Mouse (Mus musculus) kidney, postnatal 0 days (tissue): Measurements from ENCODE around the gene Slc22a15. TPM values are rescaled to one million over a fixed set of nuclear protein-coding genes. Genes with fewer than 3 reads are reported as not detected.

ENCODE experiments used
- ATAC-seq: fragments of 200-750 bp; cut with Nextera tagmentation; replicated peaks from 2 replicates; pipeline ENCODE4 v1.8.0; 2017; ENCODE audit warnings: low read depth, moderate number of reproducible peaks, moderate TSS enrichment, moderate library complexity; ENCODE audit not compliant: low FRiP score
- DNase-seq: peaks from one replicate; pipeline ENCODE4 v3.0.0-alpha.2; 2016; ENCODE audit warnings: low spot score
- H3K27ac ChIP-seq: fragments of 300-500 bp; sonication (generic); 2 replicates; pipeline ENCODE4 v1.5.1; 2014; ENCODE audit warnings: mild to moderate bottlenecking
- H3K27me3 ChIP-seq: fragments of 300-500 bp; sonication (generic); 2 replicates; pipeline ENCODE4 v1.6.1; 2014; ENCODE audit warnings: low read length, mixed read lengths; ENCODE audit not compliant: insufficient read depth
- H3K36me3 ChIP-seq: fragments of 300-500 bp; sonication (generic); 2 replicates; pipeline ENCODE4 v1.6.1; 2014; ENCODE audit warnings: low read length, mixed read lengths; ENCODE audit not compliant: insufficient read depth
- H3K4me1 ChIP-seq: fragments of 300-500 bp; sonication (generic); replicated peaks from 2 replicates; pipeline ENCODE4 v1.6.1; 2014; ENCODE audit warnings: antibody characterized with exemption, low read length, mixed read lengths; ENCODE audit not compliant: insufficient read depth
- H3K4me2 ChIP-seq: fragments of 300-500 bp; sonication (generic); 2 replicates; pipeline ENCODE4 v1.6.1; 2014; ENCODE audit warnings: mild to moderate bottlenecking, low read length, moderate library complexity, mixed read lengths
- H3K4me3 ChIP-seq: fragments of 300-500 bp; sonication (generic); replicated peaks from 2 replicates; pipeline ENCODE4 v1.5.1; 2014; ENCODE audit warnings: low read depth, low read length
- H3K9ac ChIP-seq: fragments of 300-500 bp; sonication (generic); 2 replicates; pipeline ENCODE4 v1.6.1; 2014; ENCODE audit warnings: low read depth, low read length
- H3K9me3 ChIP-seq: fragments of 300-500 bp; sonication (generic); replicated peaks from 2 replicates; pipeline ENCODE4 v1.6.1; 2016; ENCODE audit warnings: low read length, inconsistent platforms, mixed read lengths
- CTCF ChIP-seq: IDR thresholded peaks from 2 replicates; pipeline ENCODE4 v1.5.1; 2016; ENCODE audit warnings: antibody characterized with exemption, low read depth, mild to moderate bottlenecking, moderate library complexity
- WGBS: fragments of 180-500 bp; shearing (Covaris S2); extraction: QIAGEN DNeasy Blood & Tissue Kit; methylation state at CpG from one replicate; pipeline ENCODE4 v1.1.7; 2014; 5-methylcytosine and 5-hydroxymethylcytosine counted together
- polyA plus RNA-seq: library from polyadenylated mRNA; unstranded; fragments of >200 nt; fragmentation: Nextera tagmentation; extraction: Ambion mirVana; gene quantifications from 2 replicates; pipeline ENCODE4 v1.2.1, GENCODE M21; 2015

Gene Slc22a15
- polyA plus RNA-seq, 1 experiment from 2014 or later: 3.7 TPM

DNA sequence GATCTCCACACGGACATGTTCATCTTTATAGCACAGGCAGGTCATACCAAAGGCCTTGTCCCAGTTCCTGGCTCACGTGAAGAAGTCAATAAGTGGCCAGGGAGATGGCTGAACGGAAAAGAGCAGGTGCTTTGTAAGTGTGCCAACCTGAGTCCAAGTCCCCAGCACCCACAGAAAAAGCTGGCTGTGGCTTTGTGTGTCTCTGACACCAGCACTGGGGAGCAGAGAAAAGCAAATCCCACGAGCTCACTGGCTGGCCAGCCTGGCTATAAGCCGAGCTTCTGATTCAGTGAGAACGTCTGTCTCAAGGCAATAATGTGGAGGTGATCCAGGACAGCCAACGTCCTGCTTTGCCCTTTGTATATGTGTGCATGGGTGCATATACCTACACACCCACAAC lies 29.3 kb upstream of the Slc22a15 start:
- no peak overlapping the region for H3K4me3 ChIP-seq
- ATAC-seq (no peak), DNase-seq (no peak)
- no peaks in the 10 kb centered on the region for H3K4me1 ChIP-seq
- no peak overlapping the region for H3K27ac ChIP-seq
- no peak overlapping the region for H3K9ac ChIP-seq
- no peak overlapping the region for H3K4me2 ChIP-seq
- WGBS: 64% methylated on average over 7 of the region's 7 CpGs
- H3K9me3 ChIP-seq: no peaks in the 10 kb centered on the region
- H3K27me3 ChIP-seq: no peaks in the 10 kb centered on the region
- H3K36me3 ChIP-seq: no peaks in the 10 kb centered on the region
- no peak for TF ChIP-seq CTCF

DNA sequence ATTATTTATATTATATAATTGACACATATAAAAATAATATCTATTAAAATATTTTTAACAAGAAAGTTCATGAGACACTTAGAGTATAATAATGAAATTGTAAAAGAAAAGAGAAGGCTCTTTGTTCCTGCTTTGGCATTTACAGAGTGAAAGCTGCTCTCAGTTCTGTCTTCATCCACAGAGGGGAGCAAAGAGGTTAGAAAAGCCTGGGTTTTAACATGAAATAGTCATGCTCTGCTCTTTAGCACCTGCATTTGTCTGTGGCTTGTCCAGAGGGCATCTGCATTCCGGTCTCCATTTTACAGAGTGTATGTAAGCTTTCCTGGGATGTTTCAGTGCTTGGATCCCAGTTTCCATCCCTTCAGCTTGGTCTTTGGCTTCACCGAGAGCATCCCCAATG lies 28.3 kb upstream of the Slc22a15 start:
- TF ChIP-seq CTCF: no peak

DNA sequence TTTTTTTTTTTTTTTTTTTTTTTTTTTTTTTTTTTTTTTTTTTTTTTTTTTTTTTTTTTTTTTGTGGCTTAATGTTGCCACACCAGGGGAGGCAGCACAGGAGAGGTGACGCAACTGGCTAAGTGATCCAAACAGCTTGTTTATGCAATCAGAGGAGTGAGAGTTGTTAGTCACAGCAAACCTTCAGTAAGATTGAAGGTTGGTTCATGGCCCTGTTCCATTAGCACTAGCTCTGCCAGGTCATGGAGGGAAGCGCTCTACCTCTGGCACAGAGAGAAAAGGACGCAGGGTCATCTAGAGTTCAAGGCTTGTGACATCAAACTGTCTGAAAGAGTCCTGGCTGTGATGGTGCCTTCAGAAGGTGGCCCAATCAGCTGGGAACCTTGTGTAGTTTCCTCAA lies 24.3 kb upstream of the Slc22a15 start:
- DNase-seq (no peak), ATAC-seq (no peak)
- no peak for TF ChIP-seq CTCF
- no peak overlapping the region for H3K4me3 ChIP-seq
- H3K4me2 ChIP-seq: no peak overlapping the region
- no peaks in the 10 kb centered on the region for H3K4me1 ChIP-seq
- no peak overlapping the region for H3K9ac ChIP-seq
- H3K9me3 ChIP-seq: no peaks in the 10 kb centered on the region
- no peaks in the 10 kb centered on the region for H3K27me3 ChIP-seq
- H3K36me3 ChIP-seq: no peaks in the 10 kb centered on the region
- H3K27ac ChIP-seq: no peak overlapping the region
- WGBS: 46% methylated on average over 3 of the region's 3 CpGs

More for the DNA sequence above, 28.3 kb upstream of the Slc22a15 start:
- Histone ChIP-seq H3K4me2 (no peak overlapping the region), H3K27ac (no peak overlapping the region), H3K9me3 (no peaks in the 10 kb centered on the region), H3K4me1 (no peaks in the 10 kb centered on the region), H3K27me3 (no peaks in the 10 kb centered on the region), H3K9ac (no peak overlapping the region), H3K4me3 (no peak overlapping the region), H3K36me3 (no peaks in the 10 kb centered on the region)
- no peak for ATAC-seq
- WGBS: 90% methylated on average over 2 of the region's 2 CpGs
- no peak for DNase-seq

DNA sequence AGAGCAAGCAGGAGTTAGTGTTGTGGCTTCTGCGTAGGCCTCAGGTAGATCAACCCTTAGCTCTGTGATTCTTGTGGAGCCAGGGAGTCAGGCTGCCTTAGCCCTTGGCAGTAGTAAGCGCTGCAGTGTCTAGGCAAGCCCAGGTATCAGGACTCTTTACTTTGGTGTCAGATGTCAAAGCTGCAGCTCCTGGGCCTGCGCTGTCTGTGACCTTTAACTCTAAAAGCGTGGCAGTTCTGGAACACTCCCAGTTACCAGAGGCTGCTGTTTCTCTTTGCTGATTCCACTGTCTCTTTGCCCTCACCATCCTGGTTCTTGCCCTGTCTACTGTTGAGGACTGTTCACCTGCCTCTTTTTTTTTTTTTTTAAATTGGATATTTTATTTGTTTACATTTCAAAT lies 23.0 kb upstream of the Slc22a15 start:
- no peaks in the 10 kb centered on the region for H3K36me3 ChIP-seq
- H3K9ac ChIP-seq: no peak overlapping the region
- no peaks in the 10 kb centered on the region for H3K9me3 ChIP-seq
- H3K27ac ChIP-seq: no peak overlapping the region
- no peaks in the 10 kb centered on the region for H3K27me3 ChIP-seq
- H3K4me2 ChIP-seq: no peak overlapping the region
- DNase-seq: no peak
- no peak for TF ChIP-seq CTCF
- ATAC-seq: no peak
- no peak overlapping the region for H3K4me3 ChIP-seq
- 49% methylated on average over 4 of the region's 4 CpGs for WGBS
- no peaks in the 10 kb centered on the region for H3K4me1 ChIP-seq

DNA sequence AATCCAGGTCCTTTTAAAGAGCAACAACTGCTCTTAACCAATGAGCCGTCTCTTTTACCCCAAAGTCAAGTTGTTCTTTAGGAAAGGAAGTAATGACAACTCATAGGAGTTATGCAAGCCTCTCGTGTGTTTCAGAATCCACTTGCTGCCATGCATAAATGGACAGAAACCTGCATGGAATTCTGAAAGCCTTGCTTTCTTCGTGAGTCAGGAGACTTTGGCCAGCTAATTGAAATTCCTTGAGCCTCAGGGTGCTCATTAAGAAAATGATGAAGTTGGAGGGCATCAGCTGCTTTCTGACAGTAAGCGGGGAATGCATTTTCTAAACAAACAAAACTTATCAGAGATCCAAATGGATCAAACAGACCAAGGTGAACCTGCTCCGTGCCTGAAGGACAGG lies 21.0 kb upstream of the Slc22a15 start:
- TF ChIP-seq CTCF: no peak
- WGBS: 69% methylated on average over 5 of the region's 5 CpGs
- ATAC-seq: no peak

DNA sequence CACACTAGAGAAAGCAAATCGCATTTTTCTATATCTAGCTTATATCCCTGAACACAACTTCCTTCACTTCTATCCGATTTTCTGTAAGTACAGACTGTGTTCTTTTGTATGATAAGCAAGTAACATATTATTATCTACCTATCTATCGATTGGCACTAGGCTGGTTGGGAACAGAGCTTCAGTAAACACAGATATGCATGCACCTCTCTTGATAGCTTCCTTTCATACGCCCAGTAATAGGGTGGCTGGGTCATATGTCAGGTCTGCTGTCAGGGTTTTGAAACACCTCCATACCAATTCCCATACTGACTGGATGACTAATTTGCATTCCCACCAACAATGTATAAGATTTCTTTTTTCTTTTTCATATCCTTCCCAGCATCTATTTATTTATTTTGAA lies 16.2 kb upstream of the Slc22a15 start:
- no peaks in the 10 kb centered on the region for H3K27me3 ChIP-seq
- no peak for TF ChIP-seq CTCF
- no peaks in the 10 kb centered on the region for H3K9me3 ChIP-seq
- no peak overlapping the region for H3K27ac ChIP-seq
- no peaks in the 10 kb centered on the region for H3K4me1 ChIP-seq
- no peak overlapping the region for H3K4me3 ChIP-seq
- H3K4me2 ChIP-seq: no peak overlapping the region
- ATAC-seq: no peak
- no peak overlapping the region for H3K9ac ChIP-seq
- no peaks in the 10 kb centered on the region for H3K36me3 ChIP-seq
- WGBS: 72% methylated on average over 4 of the region's 4 CpGs
- no peak for DNase-seq

More for the DNA sequence above, 21.0 kb upstream of the Slc22a15 start:
- no peak overlapping the region for H3K4me2 ChIP-seq
- H3K4me1 ChIP-seq: no peaks in the 10 kb centered on the region
- H3K27me3 ChIP-seq: no peaks in the 10 kb centered on the region
- no peak for DNase-seq
- no peaks in the 10 kb centered on the region for H3K9me3 ChIP-seq
- H3K36me3 ChIP-seq: no peaks in the 10 kb centered on the region
- no peak overlapping the region for H3K4me3 ChIP-seq
- no peak overlapping the region for H3K27ac ChIP-seq
- H3K9ac ChIP-seq: no peak overlapping the region

DNA sequence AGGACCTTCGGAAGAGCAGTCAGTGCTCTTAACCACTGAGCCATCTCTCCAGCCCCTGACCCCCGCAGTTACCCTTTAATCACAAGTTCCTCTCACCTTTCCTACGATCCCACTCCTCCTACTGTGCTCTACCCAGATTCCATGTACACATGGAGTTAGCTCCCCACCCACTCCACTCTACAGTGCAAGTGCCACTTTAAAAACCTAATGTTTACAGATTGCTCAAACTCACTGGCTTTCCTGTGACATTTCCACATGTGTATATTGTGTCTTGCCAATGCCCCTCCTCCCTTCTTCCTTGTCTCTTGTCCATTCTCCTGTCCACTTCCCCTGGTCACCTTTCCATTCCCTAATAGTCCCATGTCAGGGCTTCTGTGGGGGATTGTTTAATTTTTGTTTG lies 15.6 kb upstream of the Slc22a15 start:
- no peaks in the 10 kb centered on the region for H3K4me1 ChIP-seq
- ATAC-seq (no peak), DNase-seq (no peak)
- H3K9me3 ChIP-seq: no peaks in the 10 kb centered on the region
- H3K36me3 ChIP-seq: no peaks in the 10 kb centered on the region
- no peaks in the 10 kb centered on the region for H3K27me3 ChIP-seq
- no peak overlapping the region for H3K4me3 ChIP-seq
- WGBS: 80% methylated on average over 3 of the region's 3 CpGs
- no peak overlapping the region for H3K4me2 ChIP-seq
- no peak for TF ChIP-seq CTCF
- H3K9ac ChIP-seq: no peak overlapping the region
- no peak overlapping the region for H3K27ac ChIP-seq
